Mouse (Mus musculus) intestine, embryonic 16.5 days (tissue): ENCODE measurements at regions not wholly inside any gene's neighbourhood (a gene's known extent, or its start where the extent isn't known, plus 50 kb on each side); places are given as distances from the start of the nearest gene placed in this dataset.

Experiments
- ATAC-seq: fragments of 200-750 bp; cut with Nextera tagmentation; 2 replicates; pipeline ENCODE4 v1.8.0; 2017; ENCODE audit warnings: moderate TSS enrichment, moderate library complexity
- H3K27ac ChIP-seq: fragments of 300-500 bp; sonication (generic); 2 replicates; pipeline ENCODE4 v1.5.1; 2014; ENCODE audit warnings: mild to moderate bottlenecking, low read length
- H3K27me3 ChIP-seq: fragments of 300-500 bp; sonication (generic); replicated peaks from 2 replicates; pipeline ENCODE4 v1.6.1; 2014; ENCODE audit warnings: low read length, control low read depth, mixed read lengths; ENCODE audit not compliant: control insufficient read depth, insufficient read depth
- H3K36me3 ChIP-seq: fragments of 300-500 bp; sonication (generic); 2 replicates; pipeline ENCODE4 v1.6.1; 2014; ENCODE audit warnings: low read length, control low read depth; ENCODE audit not compliant: control insufficient read depth, insufficient read depth
- H3K4me1 ChIP-seq: fragments of 300-500 bp; sonication (generic); 2 replicates; pipeline ENCODE4 v1.6.1; 2014; ENCODE audit warnings: low read length, control low read depth, mixed read lengths; ENCODE audit not compliant: control insufficient read depth, insufficient read depth
- H3K4me2 ChIP-seq: fragments of 300-500 bp; sonication (generic); 2 replicates; pipeline ENCODE4 v1.6.1; 2014; ENCODE audit warnings: low read depth, low read length, control low read depth
- H3K4me3 ChIP-seq: fragments of 300-500 bp; sonication (generic); 2 replicates; pipeline ENCODE4 v1.5.1; 2014; ENCODE audit warnings: mild to moderate bottlenecking, low read length
- H3K9ac ChIP-seq: fragments of 300-500 bp; sonication (generic); 2 replicates; pipeline ENCODE4 v1.6.1; 2014; ENCODE audit warnings: low read depth, low read length
- H3K9me3 ChIP-seq: fragments of 300-500 bp; sonication (generic); 2 replicates; pipeline ENCODE4 v1.6.1; 2016; ENCODE audit warnings: low read length, control low read depth; ENCODE audit not compliant: control insufficient read depth
- WGBS: fragments of 180-500 bp; shearing (Covaris S2); extraction: QIAGEN DNeasy Blood & Tissue Kit; methylation state at CpG from one replicate; pipeline ENCODE4 v1.1.7; 2014; 5-methylcytosine and 5-hydroxymethylcytosine counted together

- no peak overlapping the region for H3K4me2 ChIP-seq
- WGBS = 75% methylated on average over 3 of the region's 3 CpGs
- ATAC-seq = no peak
These were observed 170.9 kb upstream of the 1700066M21Rik start for GRCm38 (mm10) chr1:57206496-57206895.

GRCm38 (mm10) chr1:57206944-57207343 lies 170.5 kb upstream of the 1700066M21Rik start:
- no peak overlapping the region for H3K4me2 ChIP-seq
- no peak overlapping the region for H3K27ac ChIP-seq
- H3K4me3 ChIP-seq = no peak overlapping the region
- H3K4me1 ChIP-seq = peaks cover 5% of the 10 kb centered on the region
- H3K9ac ChIP-seq = no peak overlapping the region
- WGBS = 22% methylated on average over 1 of the region's 1 CpGs
- H3K9me3 ChIP-seq = no peaks in the 10 kb centered on the region
- H3K27me3 ChIP-seq = no peaks in the 10 kb centered on the region
- no peaks in the 10 kb centered on the region for H3K36me3 ChIP-seq
- ATAC-seq = no peak

More at GRCm38 (mm10) chr1:57206496-57206895, 170.9 kb upstream of the 1700066M21Rik start:
- Histone ChIP-seq H3K9me3 (no peaks in the 10 kb centered on the region), H3K9ac (no peak overlapping the region), H3K4me3 (no peak overlapping the region), H3K27me3 (no peaks in the 10 kb centered on the region), H3K27ac (no peak overlapping the region), H3K4me1 (peaks cover 5% of the 10 kb centered on the region), H3K36me3 (no peaks in the 10 kb centered on the region)

- H3K4me3 ChIP-seq = no peak overlapping the region
- WGBS = 81% methylated on average over 9 of the region's 9 CpGs
- no peak overlapping the region for H3K27ac ChIP-seq
- no peaks in the 10 kb centered on the region for H3K36me3 ChIP-seq
- no peaks in the 10 kb centered on the region for H3K9me3 ChIP-seq
- H3K9ac ChIP-seq = no peak overlapping the region
- peaks cover 5% of the 10 kb centered on the region for H3K4me1 ChIP-seq
- ATAC-seq = no peak
- no peaks in the 10 kb centered on the region for H3K27me3 ChIP-seq
- no peak overlapping the region for H3K4me2 ChIP-seq
These were observed 169.0 kb upstream of the 1700066M21Rik start for GRCm38 (mm10) chr1:57208415-57208814.

GRCm38 (mm10) chr1:57209281-57209680 lies 168.1 kb upstream of the 1700066M21Rik start:
- no peak overlapping the region for H3K27ac ChIP-seq
- no peak overlapping the region for H3K4me3 ChIP-seq
- H3K9ac ChIP-seq = no peak overlapping the region
- H3K4me2 ChIP-seq = no peak overlapping the region
- no peaks in the 10 kb centered on the region for H3K27me3 ChIP-seq
- H3K36me3 ChIP-seq = no peaks in the 10 kb centered on the region
- H3K9me3 ChIP-seq = no peaks in the 10 kb centered on the region
- ATAC-seq = no peak
- 65% methylated on average over 2 of the region's 2 CpGs for WGBS
- peaks cover 5% of the 10 kb centered on the region for H3K4me1 ChIP-seq

GRCm38 (mm10) chr1:57211046-57211445 lies 166.4 kb upstream of the 1700066M21Rik start:
- H3K4me3 ChIP-seq = no peak overlapping the region
- no peak overlapping the region for H3K27ac ChIP-seq
- WGBS = 72% methylated on average over 2 of the region's 2 CpGs
- H3K9ac ChIP-seq = no peak overlapping the region
- no peaks in the 10 kb centered on the region for H3K9me3 ChIP-seq
- H3K4me2 ChIP-seq = no peak overlapping the region
- no peaks in the 10 kb centered on the region for H3K4me1 ChIP-seq
- H3K36me3 ChIP-seq = no peaks in the 10 kb centered on the region
- ATAC-seq = no peak
- H3K27me3 ChIP-seq = no peaks in the 10 kb centered on the region

- peak overlapping the region; percentile 36 for H3K4me2 ChIP-seq
- H3K27me3 ChIP-seq = no peaks in the 10 kb centered on the region
- no peaks in the 10 kb centered on the region for H3K4me1 ChIP-seq
- no peak overlapping the region for H3K9ac ChIP-seq
- 39% methylated on average over 16 of the region's 16 CpGs for WGBS
- no peaks in the 10 kb centered on the region for H3K9me3 ChIP-seq
- ATAC-seq = no peak
- no peaks in the 10 kb centered on the region for H3K36me3 ChIP-seq
- no peak overlapping the region for H3K4me3 ChIP-seq
- no peak overlapping the region for H3K27ac ChIP-seq
These were observed 164.0 kb upstream of the 1700066M21Rik start for GRCm38 (mm10) chr1:57213428-57213874.

GRCm38 (mm10) chr1:57214266-57214665 lies 163.2 kb upstream of the 1700066M21Rik start:
- Histone ChIP-seq H3K27me3 (no peaks in the 10 kb centered on the region), H3K9me3 (no peaks in the 10 kb centered on the region), H3K36me3 (no peaks in the 10 kb centered on the region), H3K4me2 (no peak overlapping the region), H3K4me1 (no peaks in the 10 kb centered on the region), H3K27ac (no peak overlapping the region), H3K4me3 (no peak overlapping the region), H3K9ac (no peak overlapping the region)
- ATAC-seq = no peak
- WGBS = 50% methylated on average over 2 of the region's 2 CpGs

GRCm38 (mm10) chr1:57217656-57218055 lies 159.8 kb upstream of the 1700066M21Rik start:
- Histone ChIP-seq H3K36me3 (no peaks in the 10 kb centered on the region), H3K4me3 (no peak overlapping the region), H3K9ac (no peak overlapping the region), H3K4me2 (no peak overlapping the region), H3K27me3 (no peaks in the 10 kb centered on the region), H3K4me1 (no peaks in the 10 kb centered on the region), H3K27ac (no peak overlapping the region), H3K9me3 (no peaks in the 10 kb centered on the region)
- WGBS = 88% methylated on average over 8 of the region's 8 CpGs
- ATAC-seq = no peak

GRCm38 (mm10) chr1:57218127-57218526 lies 159.3 kb upstream of the 1700066M21Rik start:
- Histone ChIP-seq H3K4me1 (no peaks in the 10 kb centered on the region), H3K27ac (no peak overlapping the region), H3K9me3 (no peaks in the 10 kb centered on the region), H3K9ac (no peak overlapping the region), H3K27me3 (no peaks in the 10 kb centered on the region), H3K4me3 (no peak overlapping the region), H3K36me3 (no peaks in the 10 kb centered on the region), H3K4me2 (no peak overlapping the region)
- 65% methylated on average over 2 of the region's 2 CpGs for WGBS
- ATAC-seq = no peak

- WGBS = 51% methylated on average over 3 of the region's 3 CpGs
- no peaks in the 10 kb centered on the region for H3K27me3 ChIP-seq
- H3K9ac ChIP-seq = no peak overlapping the region
- H3K27ac ChIP-seq = no peak overlapping the region
- H3K4me1 ChIP-seq = no peaks in the 10 kb centered on the region
- H3K4me3 ChIP-seq = no peak overlapping the region
- H3K36me3 ChIP-seq = no peaks in the 10 kb centered on the region
- no peak overlapping the region for H3K4me2 ChIP-seq
- ATAC-seq = no peak
- H3K9me3 ChIP-seq = no peaks in the 10 kb centered on the region
These were observed 158.8 kb upstream of the 1700066M21Rik start for GRCm38 (mm10) chr1:57218616-57219015.
